Mouse (Mus musculus): ENCODE results near the gene Arfgap1. TPM values are rescaled to one million over a fixed set of nuclear protein-coding genes. Genes with fewer than 3 reads are reported as not detected.
A peak's percentile ranks its signal among the peaks of the same experiment; 100 is the strongest.

Gene Arfgap1
- 80.0 and 82.9 TPM in 2 replicates for polyA plus RNA-seq (2015; fragmentation: Nextera tagmentation; extraction: Ambion mirVana)

GRCm38 (mm10) chr2:180967010-180967763 lies at the start of gene Arfgap1:
Gene Arfgap1, plus strand, starts transcription at chr2:180967225.
- under 1% methylated on average over 57 of the region's 57 CpGs for WGBS
- Histone ChIP-seq H3K4me3 (peak within 1 kb of the TSS; percentile 92), H3K27ac (replicated peaks) (peak within 1 kb of the TSS; percentile 93), H3K4me2 (peak within 1 kb of the TSS; percentile 87), H3K9ac (peak within 1 kb of the TSS; percentile 98), H3K36me3 (peaks cover 38% of the 10 kb centered on the region), H3K27me3 (replicated peaks) (no peaks in the 10 kb centered on the region), H3K9me3 (no peaks in the 10 kb centered on the region), H3K4me1 (peaks cover 50% of the 10 kb centered on the region)
- ATAC-seq (ENCODE audit: extremely low read depth, insufficient number of reproducible peaks, low FRiP score, low TSS enrichment): peak; percentile 81

GRCm38 (mm10) chr2:180919913-180920809 lies 46.9 kb upstream of the Arfgap1 start:
- H3K9me3 ChIP-seq: no peaks in the 10 kb centered on the region
- H3K27me3 ChIP-seq (replicated peaks): peaks cover 3% of the 10 kb centered on the region; the same call in 1 of the 2 replicates
- peak overlapping the region; percentile 100 for H3K4me3 ChIP-seq
- H3K9ac ChIP-seq: peak overlapping the region; percentile 100
- peak overlapping the region; percentile 78 for H3K27ac ChIP-seq (replicated peaks)
- ATAC-seq (ENCODE audit: extremely low read depth, insufficient number of reproducible peaks, low FRiP score, low TSS enrichment): no peak
- under 1% methylated on average over 61 of the region's 61 CpGs for WGBS
- peaks cover 47% of the 10 kb centered on the region for H3K4me1 ChIP-seq
- peak overlapping the region; percentile 82 for H3K4me2 ChIP-seq
- peaks cover 36% of the 10 kb centered on the region for H3K36me3 ChIP-seq

- Histone ChIP-seq H3K4me2 (peak within 1 kb of the TSS; percentile 82), H3K9ac (peak within 1 kb of the TSS; percentile 100), H3K36me3 (peaks cover 29% of the 10 kb centered on the region), H3K27me3 (replicated peaks) (peaks cover 3% of the 10 kb centered on the region; the same call in 1 of the 2 replicates), H3K4me3 (peak within 1 kb of the TSS; percentile 100), H3K27ac (replicated peaks) (peak within 1 kb of the TSS; percentile 78), H3K9me3 (no peaks in the 10 kb centered on the region), H3K4me1 (peaks cover 39% of the 10 kb centered on the region)
- ATAC-seq (ENCODE audit: extremely low read depth, insufficient number of reproducible peaks, low FRiP score, low TSS enrichment): peak; percentile 90
- under 1% methylated on average over 55 of the region's 56 CpGs for WGBS
Observed at GRCm38 (mm10) chr2:180920810-180921400, 46.1 kb upstream of the Arfgap1 start, which contains the start of gene Ythdf1. Gene Ythdf1, minus strand, starts transcription at chr2:180920949.

- no peak for ATAC-seq (ENCODE audit: extremely low read depth, insufficient number of reproducible peaks, low FRiP score, low TSS enrichment)
- no peaks in the 10 kb centered on the region for H3K9me3 ChIP-seq
- H3K27ac ChIP-seq (replicated peaks): no peak overlapping the region
- H3K27me3 ChIP-seq (replicated peaks): peaks cover 3% of the 10 kb centered on the region; the same call in 1 of the 2 replicates
- peaks cover 11% of the 10 kb centered on the region for H3K36me3 ChIP-seq
- 81% methylated on average over 6 of the region's 6 CpGs for WGBS
- H3K4me1 ChIP-seq: peaks cover 23% of the 10 kb centered on the region
- H3K9ac ChIP-seq: no peak overlapping the region
- H3K4me3 ChIP-seq: no peak overlapping the region
- H3K4me2 ChIP-seq: no peak overlapping the region
Observed at GRCm38 (mm10) chr2:180922739-180923138, 44.3 kb upstream of the Arfgap1 start.

GRCm38 (mm10) chr2:180925176-180925575 lies 41.8 kb upstream of the Arfgap1 start:
- no peaks in the 10 kb centered on the region for H3K36me3 ChIP-seq
- ATAC-seq (ENCODE audit: extremely low read depth, insufficient number of reproducible peaks, low FRiP score, low TSS enrichment): no peak
- H3K4me1 ChIP-seq: peaks cover 4% of the 10 kb centered on the region
- H3K9me3 ChIP-seq: no peaks in the 10 kb centered on the region
- no peak overlapping the region for H3K4me3 ChIP-seq
- no peak overlapping the region for H3K9ac ChIP-seq
- no peak overlapping the region for H3K4me2 ChIP-seq
- peaks cover 3% of the 10 kb centered on the region; the same call in 1 of the 2 replicates for H3K27me3 ChIP-seq (replicated peaks)
- H3K27ac ChIP-seq (replicated peaks): no peak overlapping the region
- WGBS: 5% methylated on average over 4 of the region's 4 CpGs

GRCm38 (mm10) chr2:180928723-180929122 lies 38.3 kb upstream of the Arfgap1 start, which contains the start of gene Birc7:
Gene Birc7, plus strand, starts transcription at chr2:180929023.
- Histone ChIP-seq H3K4me1 (no peaks in the 10 kb centered on the region; the same call in 1 of the 2 replicates), H3K27ac (replicated peaks) (no peak within 1 kb of the TSS), H3K27me3 (replicated peaks) (no peaks in the 10 kb centered on the region), H3K4me3 (no peak within 1 kb of the TSS), H3K4me2 (no peak within 1 kb of the TSS), H3K9ac (0 out of 2 replicates have a peak within 1 kb of the TSS, but pooled peaks have one; percentile 24), H3K36me3 (0 out of 2 replicates have a peak, but pooled peaks cover 2% of the 10 kb centered on the region), H3K9me3 (no peaks in the 10 kb centered on the region)
- ATAC-seq (ENCODE audit: extremely low read depth, insufficient number of reproducible peaks, low FRiP score, low TSS enrichment): no peak
- 51% methylated on average over 4 of the region's 4 CpGs for WGBS

GRCm38 (mm10) chr2:180932418-180932817 lies 34.6 kb upstream of the Arfgap1 start:
- H3K27me3 ChIP-seq (replicated peaks): 0 out of 2 replicates have a peak, but pooled peaks cover 3% of the 10 kb centered on the region

GRCm38 (mm10) chr2:180940187-180940586 lies 26.8 kb upstream of the Arfgap1 start:
- Histone ChIP-seq H3K27ac (replicated peaks) (no peak overlapping the region), H3K36me3 (peaks cover 18% of the 10 kb centered on the region), H3K4me3 (no peak overlapping the region), H3K9ac (no peak overlapping the region), H3K4me1 (peaks cover 20% of the 10 kb centered on the region), H3K27me3 (replicated peaks) (0 out of 2 replicates have a peak, but pooled peaks cover 2% of the 10 kb centered on the region), H3K9me3 (no peaks in the 10 kb centered on the region), H3K4me2 (no peak overlapping the region)
- no peak for ATAC-seq (ENCODE audit: extremely low read depth, insufficient number of reproducible peaks, low FRiP score, low TSS enrichment)

More at GRCm38 (mm10) chr2:180932418-180932817, 34.6 kb upstream of the Arfgap1 start:
- 48% methylated on average over 1 of the region's 1 CpGs for WGBS
- ATAC-seq (ENCODE audit: extremely low read depth, insufficient number of reproducible peaks, low FRiP score, low TSS enrichment): no peak
- no peak overlapping the region for H3K4me2 ChIP-seq
- H3K9ac ChIP-seq: no peak overlapping the region
- peaks cover 12% of the 10 kb centered on the region; the same call in 1 of the 2 replicates for H3K36me3 ChIP-seq
- no peaks in the 10 kb centered on the region for H3K9me3 ChIP-seq
- H3K4me1 ChIP-seq: no peaks in the 10 kb centered on the region; the same call in 1 of the 2 replicates
- no peak overlapping the region for H3K27ac ChIP-seq (replicated peaks)
- H3K4me3 ChIP-seq: no peak overlapping the region

GRCm38 (mm10) chr2:180941869-180942268 lies 25.2 kb upstream of the Arfgap1 start:
- no peak overlapping the region for H3K4me3 ChIP-seq
- H3K36me3 ChIP-seq: peaks cover 14% of the 10 kb centered on the region
- H3K9ac ChIP-seq: no peak overlapping the region
- H3K9me3 ChIP-seq: no peaks in the 10 kb centered on the region
- H3K4me2 ChIP-seq: no peak overlapping the region
- peaks cover 20% of the 10 kb centered on the region for H3K4me1 ChIP-seq
- peak overlapping the region; percentile 41 for H3K27ac ChIP-seq (replicated peaks)
- no peak; the same call in 1 of the 2 replicates for ATAC-seq (ENCODE audit: extremely low read depth, insufficient number of reproducible peaks, low FRiP score, low TSS enrichment)
- H3K27me3 ChIP-seq (replicated peaks): 0 out of 2 replicates have a peak, but pooled peaks cover 2% of the 10 kb centered on the region

GRCm38 (mm10) chr2:180949947-180950346 lies 17.1 kb upstream of the Arfgap1 start:
- WGBS: 22% methylated on average over 1 of the region's 1 CpGs
- H3K4me3 ChIP-seq: no peak overlapping the region
- no peaks in the 10 kb centered on the region for H3K9me3 ChIP-seq
- no peak overlapping the region for H3K27ac ChIP-seq (replicated peaks)
- no peak overlapping the region for H3K4me2 ChIP-seq
- peaks cover 34% of the 10 kb centered on the region for H3K4me1 ChIP-seq
- peaks cover 35% of the 10 kb centered on the region for H3K27me3 ChIP-seq (replicated peaks)
- H3K36me3 ChIP-seq: no peaks in the 10 kb centered on the region
- H3K9ac ChIP-seq: no peak overlapping the region
- ATAC-seq (ENCODE audit: extremely low read depth, insufficient number of reproducible peaks, low FRiP score, low TSS enrichment): no peak

All from heart, embryonic 13.5 days (tissue).